Mouse (Mus musculus): ENCODE measurements around the gene Aunip.

- no peak for TF ChIP-seq CTCF (IDR thresholded peaks at IDR 0.05; ENCODE audit: low read depth)
- no peak for TF ChIP-seq EP300 (IDR thresholded peaks at IDR 0.05; ENCODE audit: low read depth)
Measured at GRCm38 (mm10) chr4:134468215-134468575, 42.6 kb upstream of the Aunip start, which contains the start of gene Stmn1.
